Mouse (Mus musculus) embryonic fibroblast, embryonic 13.5 days (primary cell): Measurements from ENCODE around the gene Rnf43.

Source experiments
- CTCF ChIP-seq: IDR thresholded peaks from 2 replicates; pipeline ENCODE4 v1.5.1; 2011; ENCODE audit warnings: mild to moderate bottlenecking, control low read depth, low read length, moderate library complexity, borderline replicate concordance; ENCODE audit not compliant: insufficient read depth
- POLR2A ChIP-seq: IDR thresholded peaks from 2 replicates; pipeline ENCODE4 v1.6.1; 2011; ENCODE audit warnings: low read depth, mild to moderate bottlenecking, control low read depth, low read length, moderate library complexity

GRCm38 (mm10) chr11:87761181-87761721, 98.7 kb downstream of the Rnf43 start:
- TF ChIP-seq CTCF: no peak
- TF ChIP-seq POLR2A: no peak
